Mouse (Mus musculus): ENCODE data around the gene Sv2b. TPM values are rescaled to one million over a fixed set of nuclear protein-coding genes. Genes with fewer than 3 reads are reported as not detected.
"Not testable (repeated sequence)": the region's sequence is repeated elsewhere in the genome, so short reads cannot be mapped to it uniquely, and the experiment has no call there.

Gene Sv2b
- total RNA-seq, 2 experiments from 2014 or later, result 376 to 377 TPM

DNA sequence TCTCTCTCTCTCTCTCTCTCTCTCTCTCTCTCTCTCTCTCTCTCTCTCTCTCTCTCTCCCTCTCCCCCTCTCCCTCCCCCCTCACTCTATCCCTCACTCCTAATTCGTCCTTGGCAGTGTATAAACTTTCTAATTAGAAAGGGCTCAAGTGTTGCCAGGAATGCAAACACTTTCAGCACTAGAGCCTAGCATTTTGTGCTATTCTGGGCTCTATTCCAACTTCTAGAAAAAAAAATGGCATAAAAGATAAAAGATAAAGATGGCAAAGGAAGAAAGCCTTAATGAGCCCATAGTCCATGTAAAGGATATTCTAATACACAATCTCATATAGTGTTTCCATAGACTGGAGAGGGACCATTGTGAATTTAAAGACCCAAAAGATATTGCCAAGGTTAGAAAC, 88.3 kb downstream of the Sv2b start:
- DNase-seq (ENCODE audit: low spot score in 2 of 2), result no peak

DNA sequence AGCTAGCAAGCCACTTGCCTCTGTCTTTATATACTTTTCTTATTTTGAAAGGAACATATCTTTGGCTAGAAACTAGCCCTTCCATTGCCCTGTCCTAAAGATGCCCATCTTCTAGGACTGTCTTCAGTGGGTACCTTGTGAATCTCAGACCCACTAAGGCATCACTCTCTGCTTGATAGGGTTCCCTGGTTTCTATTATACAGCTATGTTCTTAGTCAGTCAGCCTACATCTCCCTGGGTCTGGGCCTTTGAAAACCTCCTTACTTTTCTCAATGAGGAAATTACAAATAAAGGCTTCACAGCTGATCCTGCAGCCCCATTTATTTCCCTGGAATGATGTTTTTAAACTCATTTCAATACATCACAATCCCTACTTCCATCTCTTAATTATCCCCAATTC, 88.8 kb downstream of the Sv2b start:
- DNase-seq (ENCODE audit: low spot score in 2 of 2), result no peak

DNA sequence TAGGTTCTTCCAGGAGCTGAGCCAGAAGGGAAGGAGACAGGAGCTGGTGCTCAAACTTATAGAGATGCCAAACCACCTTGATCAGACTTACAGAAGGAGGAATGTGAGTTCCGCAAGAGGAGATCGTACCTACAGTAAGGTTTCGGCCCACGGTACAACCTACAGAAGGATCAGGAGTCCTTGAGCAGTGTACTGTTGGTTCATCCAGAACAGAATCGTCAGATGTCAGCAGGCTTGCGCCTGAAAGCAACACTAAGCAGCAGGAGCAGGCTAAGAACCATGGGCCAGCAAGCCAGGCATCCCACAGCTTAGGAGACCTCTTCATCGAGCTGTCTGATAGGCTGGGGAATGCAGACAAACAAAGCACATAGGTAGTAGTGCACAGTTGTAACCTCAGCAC, 92.9 kb downstream of the Sv2b start:
- no peak for DNase-seq (ENCODE audit: low spot score in 2 of 2)

DNA sequence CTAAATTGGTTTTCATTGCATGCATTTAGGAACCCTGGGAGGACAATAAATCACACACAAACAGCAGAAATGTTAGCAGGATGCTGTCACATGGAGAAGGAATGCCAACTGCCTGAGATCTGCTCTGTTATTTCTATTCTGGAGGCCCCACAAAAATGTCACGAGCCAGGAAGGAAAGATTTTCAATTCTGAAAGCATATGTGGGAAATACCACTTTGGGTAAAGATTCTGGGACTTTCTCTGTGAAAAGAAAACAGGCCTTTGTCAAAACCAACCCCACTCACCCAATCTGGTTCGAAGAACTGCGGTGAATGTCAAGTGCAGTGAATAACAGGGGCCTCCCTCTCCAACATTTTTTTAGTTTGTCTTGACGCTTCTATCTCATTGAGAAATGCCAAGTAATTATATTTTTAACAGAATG, 99.8 kb downstream of the Sv2b start:
- DNase-seq (ENCODE audit: low spot score in 2 of 2), result peak; percentile 29 to 37

DNA sequence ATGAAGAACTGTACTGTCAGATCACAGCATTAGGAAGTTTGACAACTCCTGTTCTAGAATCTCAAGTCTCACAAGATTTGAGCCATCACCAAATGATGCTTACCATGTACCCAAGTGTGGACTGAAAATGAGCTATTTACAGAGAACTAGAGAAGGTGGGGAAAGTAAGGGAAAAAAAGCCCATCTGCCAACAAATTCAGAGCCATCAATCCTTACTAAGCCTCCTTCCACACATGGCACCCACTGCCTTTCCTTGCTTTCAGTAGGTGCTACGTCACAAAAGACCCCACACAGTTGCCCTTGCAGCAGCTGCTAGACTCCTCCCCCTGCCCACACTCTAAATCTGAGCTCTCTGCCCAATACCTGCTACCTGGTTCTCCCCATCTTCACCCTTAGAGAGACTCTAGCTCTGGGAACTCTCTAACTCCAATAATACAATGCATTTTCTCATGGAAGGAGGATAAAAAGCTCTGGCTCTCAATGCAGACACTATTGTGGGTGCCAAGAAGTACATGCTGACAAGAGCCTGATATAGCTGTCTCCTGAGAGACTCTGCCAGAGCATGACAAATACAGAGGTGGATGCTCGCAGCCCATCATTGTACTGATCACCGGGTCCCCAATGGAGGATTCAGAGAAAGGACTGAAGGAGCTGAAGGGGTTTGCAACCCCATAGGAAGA, 101.0 kb downstream of the Sv2b start:
- DNase-seq (ENCODE audit: low spot score in 2 of 2), result no peak

DNA sequence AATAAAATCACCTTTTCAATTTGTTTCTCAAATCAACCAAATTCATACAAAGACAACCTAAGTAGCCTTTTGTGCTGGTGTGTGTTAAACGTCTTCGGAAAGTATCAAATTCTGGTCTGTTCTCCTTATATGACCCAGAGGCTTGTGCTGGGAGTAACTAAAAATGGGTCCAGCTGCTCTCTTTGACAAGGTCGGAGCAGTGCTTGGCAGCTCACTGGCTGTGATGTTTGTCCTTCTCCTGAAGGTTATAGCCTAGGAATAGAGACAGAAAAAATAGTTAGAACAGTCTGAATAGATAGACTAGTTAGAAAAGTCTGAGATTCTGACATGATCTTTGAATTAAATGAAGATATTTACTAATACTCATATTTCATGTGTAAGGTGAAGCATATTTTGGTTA, 102.4 kb downstream of the Sv2b start:
- DNase-seq (ENCODE audit: low spot score in 2 of 2), result no peak

DNA sequence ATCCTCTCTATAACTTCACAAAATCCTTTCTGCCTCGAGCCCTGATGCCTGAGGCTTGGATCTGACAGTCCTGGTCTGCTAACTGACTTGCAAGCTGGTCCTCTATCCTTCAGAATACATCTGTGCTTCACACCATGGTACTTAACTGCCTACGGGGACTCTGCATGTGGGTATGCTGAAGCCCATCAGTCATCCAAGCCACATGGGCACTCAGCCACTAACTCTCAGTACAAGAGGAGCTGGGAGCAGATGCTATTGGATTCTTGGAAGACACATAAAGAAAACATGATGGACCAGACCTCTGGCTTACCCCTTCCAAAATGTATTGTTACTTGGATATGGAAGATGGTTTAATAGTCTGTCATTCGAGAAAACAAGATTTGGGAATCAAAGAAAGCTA, 103.7 kb downstream of the Sv2b start:
- no peak for DNase-seq (ENCODE audit: low spot score in 2 of 2)

DNA sequence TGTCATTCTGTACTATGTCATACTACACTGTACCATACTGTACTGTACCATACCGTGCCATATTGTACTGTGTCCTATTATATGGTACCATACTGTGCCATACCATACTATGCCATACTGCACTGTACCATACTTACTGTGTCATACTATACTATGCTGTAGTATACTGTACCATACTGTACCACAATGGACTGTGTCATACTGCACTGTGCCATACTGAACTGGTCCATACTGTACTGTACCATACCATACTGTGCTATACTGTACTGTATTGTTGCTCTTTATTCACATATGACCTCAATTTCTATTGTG, 114.2 kb downstream of the Sv2b start:
- not testable (repeated sequence) for DNase-seq (ENCODE audit: low spot score in 2 of 2)

DNA sequence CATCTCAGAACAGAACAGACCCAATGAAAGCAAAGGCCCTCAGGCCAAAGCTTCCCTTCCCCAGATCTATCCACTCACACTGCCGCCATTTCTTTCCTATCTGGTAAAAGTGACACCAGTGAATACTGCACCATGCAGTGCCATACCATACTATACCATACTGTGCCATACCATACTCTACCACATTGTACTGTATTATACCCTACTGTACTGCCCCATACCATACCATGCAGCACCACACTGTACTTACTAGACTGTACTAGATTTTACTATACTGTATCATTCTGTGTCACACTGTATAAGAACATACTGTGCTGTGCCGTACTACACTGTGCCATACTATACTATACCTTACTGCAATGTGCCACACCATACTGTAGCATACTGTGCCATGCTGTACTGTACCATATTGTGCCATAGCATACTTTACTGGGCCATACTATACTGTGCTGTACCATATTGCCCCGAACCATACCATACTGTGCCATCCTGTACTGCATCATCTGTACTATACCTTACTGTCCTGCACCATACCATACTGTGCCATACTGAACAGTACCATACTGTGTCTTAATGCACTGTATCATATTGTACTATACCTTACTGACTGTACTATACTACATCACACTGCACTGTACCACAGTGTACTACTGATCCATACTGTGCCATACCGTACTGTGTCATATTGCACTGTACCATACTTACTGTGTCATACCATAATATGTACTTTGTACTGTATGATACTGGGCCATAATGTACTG, 114.7 kb downstream of the Sv2b start:
- DNase-seq (ENCODE audit: low spot score in 2 of 2), result no peak

DNA sequence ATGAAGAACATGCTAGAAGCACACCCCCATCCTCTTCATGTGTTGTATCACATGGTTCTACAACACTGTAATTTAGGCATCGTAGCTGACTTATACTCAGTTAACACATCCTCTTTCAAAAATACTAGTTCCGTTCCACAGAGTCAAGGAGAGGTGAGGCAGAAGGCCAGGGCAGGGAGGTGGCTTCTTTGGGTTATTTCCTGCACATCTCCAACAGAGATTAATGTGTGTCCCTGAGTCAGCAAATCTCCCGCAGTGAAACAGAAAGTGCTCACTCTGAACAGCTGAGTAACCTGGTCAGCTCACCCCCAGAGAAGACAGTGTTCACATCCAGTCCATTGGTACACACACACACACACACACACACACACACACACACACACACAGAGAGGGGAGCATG, 118.9 kb downstream of the Sv2b start:
- DNase-seq (ENCODE audit: low spot score in 2 of 2), result no peak

DNA sequence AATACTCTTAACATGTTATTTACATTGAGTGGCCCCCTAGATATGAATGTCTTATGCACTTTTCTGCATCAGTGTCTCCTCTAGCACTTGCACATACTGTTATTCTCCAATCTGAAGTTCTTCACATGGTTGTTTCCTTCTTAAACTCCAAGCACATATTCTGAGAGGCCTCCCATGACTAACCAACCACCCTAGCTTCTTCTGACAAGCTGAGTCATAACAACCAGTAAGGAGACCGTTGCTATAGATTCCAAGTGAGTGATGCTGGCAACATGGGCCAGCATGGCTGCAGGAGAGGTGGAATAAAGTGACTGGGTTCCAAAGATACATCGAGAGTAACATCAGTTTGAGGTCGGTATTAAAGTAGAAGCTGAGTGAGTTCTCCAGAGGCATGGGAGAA, 134.0 kb downstream of the Sv2b start:
- no peak for DNase-seq (ENCODE audit: low spot score in 2 of 2)

DNA sequence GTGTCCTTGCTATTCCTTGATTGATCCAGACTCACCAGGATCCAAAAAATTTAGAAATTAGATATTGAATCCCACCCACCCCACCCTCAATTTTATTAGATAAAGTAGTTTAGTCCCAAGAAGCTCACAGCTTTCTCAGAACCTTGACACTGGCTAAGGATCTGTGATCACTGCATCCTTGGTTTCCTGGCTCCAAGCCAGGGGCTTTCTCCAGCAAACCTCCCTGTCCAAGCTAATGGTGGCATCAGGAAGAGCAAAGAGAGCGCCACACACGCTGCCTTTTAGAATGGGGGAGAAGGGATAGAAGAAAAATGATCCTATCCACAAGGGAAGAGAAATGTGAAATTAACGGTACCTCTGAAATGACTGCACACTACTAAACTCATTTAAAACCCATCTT, 141.6 kb downstream of the Sv2b start:
- no peak for DNase-seq (ENCODE audit: low spot score in 2 of 2)

DNA sequence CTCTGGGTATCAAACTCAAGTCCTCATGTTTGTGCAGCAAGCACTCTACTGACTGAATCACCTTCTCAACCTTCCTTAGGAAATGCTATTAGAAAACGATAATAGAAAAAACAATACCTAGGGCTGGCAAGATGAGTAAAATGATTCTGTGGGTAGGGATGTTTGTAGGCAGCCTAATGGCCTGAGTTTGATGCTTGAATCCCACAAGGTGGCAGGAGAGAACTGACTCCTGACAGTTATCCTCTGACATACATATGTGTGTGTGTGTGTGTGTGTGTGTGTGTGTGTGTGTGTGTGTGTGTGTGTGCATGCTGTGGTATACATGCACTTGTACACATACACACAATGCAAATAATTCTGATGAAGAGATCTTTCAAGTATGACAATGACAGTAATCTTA, 161.9 kb downstream of the Sv2b start:
- DNase-seq (ENCODE audit: low spot score in 2 of 2), result no peak

DNA sequence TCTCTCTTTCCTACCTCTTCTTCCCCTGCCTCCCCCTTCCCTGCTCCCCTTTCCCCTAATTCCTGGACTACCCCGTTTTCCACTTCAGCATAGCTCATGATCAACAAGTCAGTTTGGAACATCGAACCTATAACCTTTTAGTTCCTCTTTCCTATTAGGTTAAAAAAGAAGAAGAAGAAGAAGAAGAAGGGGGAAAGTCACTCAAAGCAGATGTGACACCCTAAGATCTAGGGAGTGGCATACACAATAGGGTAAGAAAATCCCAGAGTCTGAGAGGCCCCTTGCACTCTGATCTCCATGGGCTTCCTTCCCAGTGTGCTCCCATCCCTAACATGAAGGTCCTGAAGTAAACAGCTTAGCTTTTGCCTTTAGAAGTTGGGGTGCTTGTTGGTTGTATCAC, 166.3 kb downstream of the Sv2b start:
- no peak for DNase-seq (ENCODE audit: low spot score in 2 of 2)

DNA sequence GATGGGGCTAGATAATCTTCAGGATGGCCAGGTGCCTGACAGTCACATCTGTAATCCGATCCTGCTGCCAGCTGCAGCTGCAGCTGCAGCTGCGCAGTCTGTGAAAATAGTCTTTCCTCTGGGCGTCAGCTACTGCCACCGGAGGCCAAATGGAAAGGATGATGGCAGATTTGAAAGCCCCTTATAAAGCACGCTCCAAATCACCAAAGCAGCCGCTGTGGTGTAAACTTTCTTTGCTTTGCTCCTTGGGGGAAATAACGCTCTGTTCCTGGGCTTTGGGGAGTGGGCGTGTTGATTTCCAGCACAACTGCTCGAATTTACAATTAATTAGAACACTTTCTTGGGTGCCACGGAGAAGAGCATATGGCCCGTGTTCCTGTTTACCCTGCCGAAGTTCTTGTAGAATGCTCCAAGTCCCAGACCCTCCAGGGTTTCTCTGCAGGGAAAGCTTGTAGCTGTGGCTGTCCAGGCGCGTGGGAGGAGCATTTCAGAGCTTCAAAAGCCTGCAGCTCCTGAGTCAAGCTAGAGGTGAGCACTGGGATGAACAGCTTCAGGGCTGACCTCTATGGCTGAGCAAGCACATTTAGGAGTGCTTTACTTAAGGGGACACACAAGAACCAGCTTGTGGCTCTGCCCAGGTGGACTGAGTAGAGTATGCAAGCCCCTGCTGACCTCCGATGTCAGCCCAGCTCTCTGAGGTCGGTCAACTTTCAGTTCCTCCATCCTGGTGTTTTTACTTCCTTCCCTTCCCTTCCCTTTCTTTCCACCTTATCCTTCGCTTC, 167.0 kb downstream of the Sv2b start:
- DNase-seq (ENCODE audit: low spot score in 2 of 2), result peak; percentile 47 to 50

DNA sequence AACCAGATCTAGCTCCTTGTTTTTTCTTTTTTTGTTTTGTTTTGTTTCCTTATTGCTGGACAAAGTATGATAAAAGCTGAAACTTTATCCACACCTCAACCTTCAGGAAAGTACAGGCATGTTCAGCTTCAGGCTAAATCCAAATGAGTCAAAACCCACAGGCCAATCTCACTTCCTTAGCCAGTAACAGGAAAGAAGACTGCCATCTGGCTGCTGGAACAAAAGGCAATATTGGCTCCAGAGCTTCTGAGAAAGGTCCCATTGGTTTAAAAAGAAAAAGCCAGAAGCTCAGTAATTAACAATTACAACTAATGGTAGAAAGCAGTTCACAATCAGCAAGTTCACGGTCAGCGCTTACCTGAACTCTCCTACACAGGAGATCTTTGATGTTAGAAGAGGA, 169.8 kb downstream of the Sv2b start:
- DNase-seq (ENCODE audit: low spot score in 2 of 2), result no peak

DNA sequence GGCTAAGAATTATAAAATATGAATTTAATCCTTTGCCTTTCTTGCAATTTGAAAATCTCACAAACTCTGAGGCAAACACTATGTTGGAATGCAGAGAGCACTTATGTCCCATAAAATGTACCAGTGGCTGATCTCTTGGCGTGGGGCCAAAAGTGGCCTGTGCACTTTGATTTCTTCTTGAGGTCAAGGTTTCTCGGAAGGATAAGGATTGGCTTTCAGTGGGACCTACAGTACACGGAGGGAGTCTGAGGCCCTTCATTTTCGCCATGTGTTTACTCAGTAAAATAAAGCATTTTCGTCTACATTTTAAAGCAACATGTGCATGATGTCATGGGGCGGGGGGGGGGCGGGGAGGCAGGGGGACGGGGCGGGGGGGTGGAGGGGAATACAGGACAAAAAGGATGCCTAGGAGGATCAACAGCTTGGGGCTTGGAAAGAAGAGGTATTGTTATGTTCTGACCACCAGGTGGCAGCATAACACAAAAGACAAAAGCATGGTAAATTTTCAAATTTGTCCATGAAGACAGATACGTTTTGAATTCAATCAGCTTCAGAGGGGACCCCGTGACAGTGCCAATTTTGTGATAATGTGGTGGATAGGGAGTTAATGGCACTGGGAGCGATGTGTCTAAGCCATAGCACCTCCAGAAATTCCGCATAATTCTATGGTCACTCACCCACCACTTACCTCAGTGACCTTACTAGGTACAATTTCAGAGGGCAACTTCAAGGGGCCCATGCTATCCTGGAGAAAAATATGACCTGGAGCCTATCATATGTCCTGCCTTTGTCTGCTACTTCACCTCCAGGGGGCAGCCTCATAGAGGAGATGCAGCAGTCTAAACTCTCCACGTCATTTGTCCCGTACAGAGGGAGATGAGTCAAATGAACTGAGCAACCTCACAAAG, 174.1 kb downstream of the Sv2b start:
- peak in 1 of 2 experiments; percentile 45 for DNase-seq (ENCODE audit: low spot score in 2 of 2)

DNA sequence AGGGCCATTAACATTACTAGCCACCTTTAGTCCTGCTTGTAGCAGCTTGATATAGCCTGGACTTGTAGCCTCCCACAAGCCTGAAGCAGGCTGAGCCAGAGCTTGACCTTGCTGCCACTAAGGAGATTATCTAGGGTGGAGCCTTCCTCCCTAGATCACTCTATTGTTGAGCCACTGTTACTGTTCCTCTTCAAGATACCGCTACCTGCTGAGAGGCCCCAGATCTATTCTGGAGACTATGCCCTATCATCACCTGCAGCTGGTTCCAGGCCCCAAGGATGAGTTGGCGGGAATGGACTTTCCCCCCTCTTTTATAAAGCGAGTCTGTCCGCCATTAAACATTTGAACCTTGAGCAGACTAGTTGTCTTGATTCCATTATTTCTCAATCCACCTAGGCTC, 181.0 kb downstream of the Sv2b start:
- DNase-seq (ENCODE audit: low spot score in 2 of 2), result no peak

DNA sequence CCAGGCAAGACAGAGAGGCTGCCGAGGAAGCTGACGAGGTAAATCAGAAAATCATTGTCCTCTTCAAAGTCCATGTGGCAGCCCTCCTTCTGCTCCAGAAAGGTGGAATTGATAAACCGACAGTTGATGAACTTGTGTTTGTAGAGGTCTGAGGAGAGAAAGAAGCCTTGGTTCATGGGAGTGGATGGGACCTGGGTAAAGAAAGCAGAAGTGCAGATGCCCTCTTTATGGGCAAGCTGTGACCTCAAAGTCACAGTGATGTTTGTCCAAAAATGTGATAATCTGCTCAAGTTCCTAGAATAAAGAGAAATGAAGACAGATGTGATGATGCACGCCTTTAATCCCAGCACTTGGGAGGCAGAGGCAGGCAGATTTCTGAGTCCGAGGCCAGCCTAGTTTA, 185.0 kb downstream of the Sv2b start:
- DNase-seq (ENCODE audit: low spot score in 2 of 2), result no peak

DNA sequence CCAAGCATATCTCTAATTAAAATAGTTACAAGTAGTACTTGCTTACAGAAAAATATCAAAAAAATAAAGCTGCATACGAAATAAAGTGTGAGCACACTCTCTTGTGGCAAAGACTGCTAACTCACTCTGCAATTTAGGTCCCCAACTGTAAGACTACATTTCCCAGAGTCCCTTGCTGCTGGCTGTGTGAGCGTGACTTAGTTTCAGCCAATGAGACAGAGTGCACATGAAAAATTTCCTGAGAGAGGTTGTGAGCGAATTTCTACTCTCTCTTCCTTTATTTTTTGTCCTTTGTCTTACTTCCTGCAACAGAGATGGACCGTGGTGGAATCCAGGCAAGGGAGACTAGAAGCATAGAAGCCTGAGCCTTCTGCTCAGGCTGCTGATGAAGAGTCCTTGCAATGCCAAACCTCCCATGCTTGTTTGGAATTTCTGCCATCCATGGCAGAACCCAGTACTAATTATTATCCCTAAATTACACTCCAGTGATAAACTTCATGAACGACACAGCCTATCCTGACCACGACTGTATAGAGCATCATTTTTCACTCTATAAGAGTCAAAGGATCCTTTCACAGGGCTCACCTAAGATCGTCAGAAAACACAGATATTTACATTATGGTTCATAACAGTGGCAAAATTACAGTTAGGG, 190.9 kb downstream of the Sv2b start:
- no peak for DNase-seq (ENCODE audit: low spot score in 2 of 2)

DNA sequence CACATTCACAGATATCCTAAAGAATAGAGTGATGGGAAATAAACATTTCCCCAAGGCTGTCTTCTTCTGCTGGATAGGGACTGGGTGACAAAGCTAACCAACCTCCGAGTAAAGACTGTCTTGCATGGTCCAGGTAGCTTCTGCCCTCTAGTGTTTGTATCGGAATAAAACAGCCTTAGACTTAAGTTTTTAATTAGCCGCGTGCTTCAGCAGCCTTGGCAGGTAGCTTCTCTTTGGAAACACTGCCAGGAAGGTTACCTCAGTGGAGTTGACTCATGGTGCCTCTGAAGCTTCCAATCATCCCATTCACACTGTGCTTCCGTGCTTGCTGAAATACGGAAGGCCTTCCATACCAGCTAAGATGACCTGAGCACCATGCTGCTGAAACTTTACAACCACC, 198.4 kb downstream of the Sv2b start:
- DNase-seq (ENCODE audit: low spot score in 2 of 2), result peak in 1 of 2 experiments; percentile 31

Measured in left cerebral cortex, adult 18-20 months (tissue).